Mouse (Mus musculus): ENCODE measurements around the gene Tcirg1. TPM values are rescaled to one million over a fixed set of nuclear protein-coding genes. Genes with fewer than 3 reads are reported as not detected.

Tcirg1 gene
- polyA plus RNA-seq (2012; rRNA removed): 45.5 and 48.1 TPM in 2 replicates

DNA sequence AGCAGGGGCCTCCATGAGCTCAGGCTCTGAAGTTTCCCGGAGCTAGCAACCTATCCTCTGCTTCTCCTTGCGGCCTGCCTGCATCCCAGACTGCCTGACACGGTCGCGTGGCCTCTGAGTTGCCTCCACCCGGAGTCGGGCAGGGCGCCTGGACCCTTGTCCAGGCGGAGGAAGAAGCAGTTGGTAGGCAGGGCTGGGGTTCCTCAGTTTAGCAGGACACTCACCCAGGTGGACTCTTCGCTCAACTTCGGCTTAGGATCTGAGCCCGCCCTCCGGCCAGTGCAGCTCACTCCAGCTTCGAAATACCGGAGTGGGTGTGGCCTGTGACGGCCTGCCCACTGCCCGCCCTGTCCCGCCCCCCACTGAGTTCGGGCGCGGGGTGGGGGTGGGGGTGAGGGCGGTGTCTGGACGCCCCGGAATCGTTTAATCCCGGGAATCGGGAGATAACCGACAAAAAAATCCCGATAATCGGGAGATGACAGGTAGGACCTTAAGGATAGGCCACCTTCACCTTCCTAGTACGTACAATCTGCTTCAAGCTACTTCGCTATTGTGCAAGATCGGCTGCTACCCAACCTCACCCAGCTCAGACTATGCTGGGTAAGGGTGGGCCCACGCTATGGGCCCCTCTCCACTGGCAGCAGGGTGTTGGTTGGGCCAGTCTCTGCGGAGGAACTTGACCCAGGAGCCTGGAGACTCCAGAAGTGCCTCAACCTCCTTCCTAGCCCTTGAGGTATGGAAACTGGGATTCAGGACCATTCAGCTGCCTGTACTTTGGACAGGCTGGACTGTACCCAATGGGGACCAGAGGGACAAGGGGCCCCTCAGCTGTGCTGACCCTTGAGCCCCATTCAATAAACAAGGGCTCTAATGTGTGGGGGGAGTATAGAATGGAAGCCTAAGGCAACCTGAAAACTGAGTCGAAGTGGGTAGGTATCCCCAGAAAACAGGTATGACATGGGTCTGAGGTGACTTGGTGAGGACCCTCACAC, at the start of gene Tcirg1:
Gene Tcirg1 (minus strand): TSS at position 339 of the 992 bp plus-strand sequence.
- DNase-seq (ENCODE audit: extremely low spot score in 1 of 2, low spot score in 1 of 2): peak in 1 of 2 experiments; percentile 55

DNA sequence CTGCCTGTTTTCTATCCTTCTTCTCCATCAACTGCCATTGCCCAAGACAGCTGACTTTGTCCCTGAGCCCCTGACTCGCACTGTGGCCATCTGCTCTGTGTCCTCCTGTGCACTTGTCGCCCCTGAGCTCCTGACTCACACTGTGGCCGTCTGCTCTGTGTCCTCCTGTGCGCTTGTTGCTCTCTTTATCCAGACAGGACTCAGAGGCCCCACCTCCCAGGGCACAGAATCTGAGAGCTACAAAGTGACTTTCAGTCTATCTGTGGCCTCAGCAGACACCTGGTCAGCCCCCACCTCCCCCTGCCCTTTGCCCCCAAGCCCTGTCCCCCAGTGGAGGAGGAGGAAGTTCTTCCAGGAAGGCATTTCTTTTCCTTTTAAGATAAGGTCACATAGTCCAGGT, 48.9 kb upstream of the Tcirg1 start:
- no peak for DNase-seq (ENCODE audit: extremely low spot score in 1 of 2, low spot score in 1 of 2)

DNA sequence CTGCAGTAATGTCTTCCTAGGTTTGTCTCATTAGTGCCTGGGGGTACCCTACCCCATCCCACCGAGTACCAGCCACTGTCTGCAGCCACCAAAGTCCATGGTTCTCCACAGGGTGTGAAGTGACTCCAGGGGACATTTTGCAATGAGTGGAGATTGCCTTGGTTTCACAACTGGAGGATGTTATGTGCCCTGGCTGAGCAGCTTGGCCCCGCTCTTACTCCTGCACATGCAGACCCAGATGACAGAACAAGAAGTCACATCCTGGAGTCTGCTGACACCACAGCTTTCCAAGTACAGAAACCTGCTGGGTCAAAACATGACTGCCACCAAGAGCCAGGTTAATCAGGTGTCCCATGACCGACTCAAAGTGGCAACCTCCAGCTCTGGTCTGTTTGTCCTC, 48.1 kb upstream of the Tcirg1 start:
- no peak for DNase-seq (ENCODE audit: extremely low spot score in 1 of 2, low spot score in 1 of 2)

DNA sequence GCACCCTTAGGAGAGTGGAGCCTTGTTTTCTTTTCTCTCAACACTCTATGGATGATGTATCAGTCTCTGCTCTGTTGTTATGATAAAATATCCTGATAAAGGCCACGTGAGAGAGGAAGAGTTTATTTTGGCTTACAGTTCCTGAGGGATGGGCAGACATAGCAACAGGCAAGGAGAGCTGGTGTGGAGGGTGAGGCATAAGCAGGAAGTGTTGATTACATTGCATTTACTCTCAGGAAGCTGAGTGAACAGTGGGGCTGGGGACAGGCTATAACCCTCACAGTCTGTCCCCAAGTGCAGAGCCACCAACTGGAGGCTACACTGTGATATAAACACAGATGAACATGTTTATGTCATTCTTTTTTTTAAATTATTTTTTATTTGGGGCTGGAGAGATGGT, 45.2 kb upstream of the Tcirg1 start:
- DNase-seq (ENCODE audit: extremely low spot score in 1 of 2, low spot score in 1 of 2): no peak

DNA sequence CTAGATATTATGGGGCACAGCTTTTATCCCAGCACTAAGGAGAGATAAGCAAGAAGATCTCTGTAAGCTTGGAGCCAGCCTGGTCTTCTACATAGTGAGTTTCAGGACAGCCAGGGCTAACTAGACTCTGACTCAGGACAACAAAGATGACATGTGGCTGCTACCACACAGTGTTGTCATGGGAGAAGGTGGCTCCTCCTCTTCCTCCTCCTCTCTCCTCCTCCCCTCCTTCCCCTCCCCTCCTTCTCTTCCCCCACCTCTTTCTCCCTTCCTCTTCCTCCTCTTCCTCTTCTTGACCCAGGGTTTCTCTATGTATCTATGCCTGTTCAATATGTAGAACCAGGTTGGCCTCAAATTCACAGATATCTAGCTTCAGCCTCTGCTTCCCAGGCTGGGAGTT, 44.5 kb upstream of the Tcirg1 start:
- DNase-seq (ENCODE audit: extremely low spot score in 1 of 2, low spot score in 1 of 2): no peak

DNA sequence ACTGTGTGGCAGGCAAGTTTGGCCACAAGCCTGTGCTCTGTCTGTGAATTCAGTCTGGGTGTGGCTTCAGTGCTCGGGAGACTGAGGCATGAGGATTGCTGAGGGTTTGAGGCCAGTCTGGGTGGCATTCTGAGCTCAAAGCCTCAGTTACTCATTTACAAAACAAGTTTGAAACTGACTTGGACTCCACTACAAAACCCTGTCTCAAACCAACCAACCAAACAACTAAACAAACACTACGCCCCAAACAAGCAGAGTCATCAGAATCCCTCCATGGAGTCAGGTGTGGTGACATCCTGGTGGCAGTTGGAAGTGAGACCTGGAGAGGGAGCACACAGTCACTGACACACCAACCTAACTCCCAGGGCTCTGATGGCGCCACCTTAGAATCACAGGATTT, 43.4 kb upstream of the Tcirg1 start:
- DNase-seq (ENCODE audit: extremely low spot score in 1 of 2, low spot score in 1 of 2): no peak

DNA sequence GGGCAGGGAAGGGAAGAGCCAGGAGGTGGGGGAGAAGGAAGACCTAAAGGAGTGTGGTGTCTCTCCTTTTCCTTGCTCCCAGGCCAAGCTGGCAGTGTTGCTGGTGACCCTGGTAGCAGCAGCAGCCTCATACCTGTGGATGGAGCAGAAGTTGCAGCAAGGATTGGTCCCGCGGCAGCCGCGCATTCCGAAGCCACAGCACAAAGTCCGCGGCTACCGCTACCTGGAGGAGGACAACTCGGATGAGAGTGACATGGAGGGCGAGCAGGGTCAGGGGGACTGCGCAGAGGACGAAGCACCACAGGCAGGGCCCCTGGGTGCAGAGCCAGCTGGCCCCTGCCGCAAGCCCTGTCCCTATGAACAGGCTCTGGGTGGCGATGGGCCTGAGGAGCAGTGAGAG, 41.6 kb upstream of the Tcirg1 start:
- no peak for DNase-seq (ENCODE audit: extremely low spot score in 1 of 2, low spot score in 1 of 2)

DNA sequence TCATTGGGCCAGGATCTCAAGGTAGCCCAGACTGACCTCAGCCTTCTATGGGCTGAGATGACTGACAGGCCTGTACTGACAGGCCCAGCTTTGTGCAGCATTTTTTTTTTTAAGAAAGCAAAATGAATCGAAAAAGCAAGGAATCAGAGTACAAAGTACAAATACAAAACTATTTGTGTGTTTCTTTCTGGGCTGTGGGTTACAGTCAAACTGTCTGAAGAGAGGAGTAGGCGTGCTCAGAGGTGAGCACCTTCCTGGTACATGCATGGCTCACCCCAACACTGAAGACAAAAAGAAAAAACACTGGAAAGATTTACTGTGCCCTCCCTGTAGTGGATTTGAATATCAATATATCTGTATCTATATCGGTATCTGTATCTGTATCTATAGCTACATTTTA, 40.9 kb upstream of the Tcirg1 start:
- no peak for DNase-seq (ENCODE audit: extremely low spot score in 1 of 2, low spot score in 1 of 2)

DNA sequence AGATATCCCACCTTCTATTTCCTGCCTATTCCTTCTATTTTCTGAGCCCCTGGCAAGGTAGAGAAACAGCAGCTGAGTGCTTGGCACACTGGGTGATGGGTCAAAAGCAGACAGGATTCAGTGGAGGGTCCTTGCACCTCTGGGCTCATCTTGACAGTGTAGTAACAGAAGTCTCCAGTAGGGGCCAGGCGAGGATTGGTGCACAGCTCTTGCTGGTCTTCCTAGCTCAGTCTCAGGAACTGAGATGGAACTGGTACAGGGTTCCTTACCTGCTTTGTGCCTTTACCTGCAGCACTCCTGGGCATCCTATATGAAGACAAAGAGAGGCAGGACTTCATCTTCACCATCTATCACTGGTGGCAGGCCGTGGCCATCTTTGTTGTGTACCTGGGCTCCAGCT, 39.8 kb upstream of the Tcirg1 start:
- peak in 1 of 2 experiments; percentile 88 for DNase-seq (ENCODE audit: extremely low spot score in 1 of 2, low spot score in 1 of 2)

DNA sequence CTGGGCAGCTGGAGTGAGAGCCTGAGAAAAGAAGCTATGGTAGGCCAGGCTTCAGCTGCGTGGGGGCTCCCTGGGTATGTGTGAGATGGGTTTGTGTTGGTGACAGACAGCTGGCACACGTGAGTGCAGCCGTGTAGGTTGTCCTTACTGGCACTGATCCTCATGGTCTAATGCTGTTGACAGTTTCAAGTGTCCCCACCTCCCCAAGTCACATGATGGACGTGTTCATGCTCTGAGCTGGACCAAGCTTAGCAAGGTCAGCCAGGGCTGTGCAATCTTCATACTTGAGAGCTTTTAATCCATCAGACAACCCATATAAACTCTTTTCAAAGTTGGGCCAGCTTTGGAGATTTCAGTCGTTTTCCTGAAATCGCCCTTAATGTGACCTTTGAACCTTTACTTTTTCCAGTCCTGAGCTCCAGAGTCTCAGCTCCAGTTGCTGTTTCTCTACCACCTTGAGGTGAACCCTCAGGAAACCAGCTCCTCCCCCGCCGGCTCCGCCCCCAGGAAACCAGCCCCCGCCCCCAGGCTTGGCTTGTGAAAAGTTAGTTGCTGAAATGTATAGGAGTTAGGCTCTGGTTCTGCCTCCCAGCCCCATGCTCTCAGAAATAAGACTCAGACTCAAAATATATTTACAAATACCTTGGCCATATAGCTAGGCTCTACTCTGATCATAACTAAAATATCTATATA, 39.1 kb upstream of the Tcirg1 start:
- no peak for DNase-seq (ENCODE audit: extremely low spot score in 1 of 2, low spot score in 1 of 2)

DNA sequence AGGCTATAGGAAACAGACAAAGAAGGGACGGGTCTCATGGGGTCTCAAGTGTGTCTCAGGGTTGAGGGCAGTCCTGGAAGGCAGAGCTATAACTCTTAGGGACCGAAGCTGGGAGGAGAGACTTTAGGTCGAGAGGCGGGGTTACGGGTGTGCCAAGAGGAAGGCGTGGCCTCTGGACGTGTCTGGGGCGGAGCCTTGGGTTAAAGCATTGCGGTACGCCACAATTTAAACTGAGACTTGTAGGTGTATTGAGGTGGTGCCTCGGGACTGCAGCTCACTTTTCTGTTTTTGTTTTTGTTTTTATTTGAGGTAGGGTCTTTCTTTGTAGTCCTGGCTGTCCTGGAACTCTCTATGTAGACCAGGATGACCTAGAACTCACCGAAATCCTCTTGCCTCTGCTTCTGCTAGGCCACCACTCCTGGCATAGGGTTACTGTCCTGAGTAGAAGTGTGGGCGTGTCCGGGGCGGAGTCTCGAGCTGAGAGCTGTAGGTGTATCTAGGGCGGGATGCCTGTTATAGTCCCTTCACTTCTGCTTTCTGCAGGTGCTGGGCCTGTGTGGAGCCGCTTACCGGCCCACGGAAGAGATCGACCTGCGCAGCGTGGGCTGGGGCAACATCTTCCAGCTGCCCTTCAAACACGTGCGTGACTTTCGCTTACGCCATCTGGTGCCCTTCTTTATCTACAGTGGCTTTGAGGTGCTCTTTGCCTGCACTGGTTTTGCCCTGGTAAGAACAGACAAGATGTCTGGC, 36.2 kb upstream of the Tcirg1 start:
- DNase-seq (ENCODE audit: extremely low spot score in 1 of 2, low spot score in 1 of 2): no peak

DNA sequence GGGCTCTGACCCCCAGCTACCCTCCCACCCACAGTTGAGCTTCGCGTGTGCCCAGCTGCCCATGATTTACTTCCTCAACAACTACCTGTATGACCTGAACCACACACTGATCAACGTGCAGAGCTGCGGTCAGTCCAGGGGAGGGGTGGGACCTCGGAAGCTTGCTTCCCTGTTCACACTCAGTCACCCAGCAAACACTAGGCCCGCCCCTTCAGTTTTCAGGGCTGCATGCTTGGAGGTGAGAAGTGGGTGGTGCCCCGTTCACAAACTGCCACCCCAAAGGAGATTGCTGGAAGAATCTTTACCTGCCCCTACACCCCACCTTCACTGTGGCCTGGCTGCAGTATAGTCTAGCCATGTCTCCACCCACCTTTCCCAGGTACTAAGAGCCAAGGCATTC, 35.4 kb upstream of the Tcirg1 start:
- DNase-seq (ENCODE audit: extremely low spot score in 1 of 2, low spot score in 1 of 2): no peak

DNA sequence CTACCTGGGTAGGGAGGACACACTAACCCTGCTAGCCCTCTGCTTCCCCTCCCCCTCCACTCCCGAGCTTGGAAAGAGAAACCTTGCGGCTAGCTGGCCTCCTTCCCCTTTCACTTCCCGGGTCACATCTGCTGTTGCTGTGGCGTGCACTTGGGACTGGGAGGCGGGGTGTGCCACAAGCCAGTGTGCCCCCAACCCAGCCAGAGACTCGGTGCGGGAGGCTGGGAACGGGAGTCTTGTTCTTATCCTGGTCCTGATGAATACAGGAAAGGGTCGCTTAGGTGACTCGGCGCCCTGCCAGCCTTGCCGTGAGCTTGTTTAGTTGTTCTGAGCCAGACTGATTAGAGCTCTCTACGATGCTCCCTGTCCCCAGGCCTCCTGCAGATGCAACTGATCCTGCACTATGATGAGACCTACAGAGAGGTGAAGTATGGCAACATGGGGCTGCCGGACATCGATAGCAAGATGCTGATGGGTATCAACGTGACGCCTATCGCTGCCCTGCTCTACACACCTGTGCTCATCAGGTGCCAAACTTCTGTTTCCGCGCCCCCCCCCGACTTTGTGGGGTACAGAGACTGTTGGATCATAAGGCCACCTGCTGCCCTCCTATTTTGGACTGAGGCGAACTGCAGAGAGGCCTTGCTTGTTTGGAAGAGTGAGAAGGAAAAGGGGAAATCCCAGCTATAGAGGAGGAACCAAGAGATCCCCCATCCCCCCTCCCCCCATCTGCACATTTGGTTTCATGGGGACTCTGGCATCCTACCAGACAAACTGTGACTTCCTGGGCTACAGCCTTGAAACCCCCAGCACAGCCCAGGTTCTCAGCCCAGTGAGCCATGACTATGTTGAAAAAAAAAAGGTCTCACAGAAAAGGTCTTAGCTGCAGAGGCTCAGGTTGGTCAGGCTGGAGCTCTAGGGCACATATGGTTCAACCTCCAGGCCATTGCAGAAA, 29.2 kb upstream of the Tcirg1 start:
- DNase-seq (ENCODE audit: extremely low spot score in 1 of 2, low spot score in 1 of 2): peak in 1 of 2 experiments; percentile 41

DNA sequence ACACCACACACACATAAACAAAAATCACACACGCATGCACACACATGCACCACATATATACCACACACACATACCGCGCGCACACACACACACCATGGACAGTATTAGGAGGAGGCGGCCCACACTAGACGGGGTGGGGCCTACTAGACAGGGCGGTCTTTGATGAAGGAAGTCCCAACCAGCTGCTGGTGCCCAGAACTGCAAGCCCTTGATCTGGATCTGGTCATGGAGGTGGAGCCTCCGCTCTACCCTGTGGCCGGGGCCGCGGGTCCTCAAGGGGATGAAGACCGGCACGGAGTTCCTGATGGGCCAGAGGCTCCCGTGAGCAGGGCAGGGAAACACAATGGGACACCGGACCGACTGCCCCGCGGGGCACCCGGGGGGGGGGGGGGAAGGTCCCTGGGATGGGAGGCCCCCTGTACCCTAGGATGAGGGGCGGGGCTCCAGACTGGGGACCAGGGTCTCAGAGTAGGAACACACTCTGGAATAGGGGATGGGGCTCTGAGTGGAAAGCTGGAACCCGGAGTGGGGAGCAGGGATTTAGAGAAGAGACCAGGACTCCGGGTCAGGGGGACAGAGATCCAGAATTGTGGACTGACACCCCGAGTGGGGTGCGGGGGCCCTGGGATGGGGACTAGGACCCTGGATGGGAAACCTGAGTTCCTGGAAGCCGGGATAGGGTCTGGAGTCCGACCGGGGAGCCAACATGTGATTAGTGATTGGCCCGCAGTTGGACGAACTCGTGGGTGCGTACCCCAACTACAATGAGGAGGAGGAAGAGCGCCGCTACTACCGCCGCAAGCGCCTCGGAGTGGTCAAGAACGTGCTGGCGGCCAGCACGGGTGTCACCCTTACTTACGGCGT, 28.3 kb upstream of the Tcirg1 start, which contains the start of gene Unc93b1:
Gene Unc93b1 (plus strand): TSS at position 155 of the 864 bp plus-strand sequence.
- DNase-seq (ENCODE audit: extremely low spot score in 1 of 2, low spot score in 1 of 2): no peak

DNA sequence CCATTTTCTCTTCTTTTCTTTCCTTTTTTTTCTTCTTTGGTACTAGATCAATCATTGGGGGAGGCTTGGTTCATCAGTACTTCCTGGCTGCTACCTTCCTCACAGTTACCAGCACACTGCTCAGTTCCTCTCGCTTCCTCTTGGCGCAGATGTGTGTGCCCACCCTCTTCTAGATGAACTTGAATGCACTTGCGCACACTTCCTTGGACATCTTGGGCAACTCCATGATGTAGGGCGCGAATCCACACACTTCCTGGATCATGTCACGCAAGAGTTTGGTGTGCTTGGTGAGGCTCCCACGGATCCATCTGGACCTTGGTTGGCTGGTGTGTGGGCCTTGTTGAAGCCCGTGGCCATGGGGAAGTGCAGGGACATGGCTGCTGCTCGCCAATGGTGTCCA, 24.8 kb upstream of the Tcirg1 start:
- DNase-seq (ENCODE audit: extremely low spot score in 1 of 2, low spot score in 1 of 2): no peak

DNA sequence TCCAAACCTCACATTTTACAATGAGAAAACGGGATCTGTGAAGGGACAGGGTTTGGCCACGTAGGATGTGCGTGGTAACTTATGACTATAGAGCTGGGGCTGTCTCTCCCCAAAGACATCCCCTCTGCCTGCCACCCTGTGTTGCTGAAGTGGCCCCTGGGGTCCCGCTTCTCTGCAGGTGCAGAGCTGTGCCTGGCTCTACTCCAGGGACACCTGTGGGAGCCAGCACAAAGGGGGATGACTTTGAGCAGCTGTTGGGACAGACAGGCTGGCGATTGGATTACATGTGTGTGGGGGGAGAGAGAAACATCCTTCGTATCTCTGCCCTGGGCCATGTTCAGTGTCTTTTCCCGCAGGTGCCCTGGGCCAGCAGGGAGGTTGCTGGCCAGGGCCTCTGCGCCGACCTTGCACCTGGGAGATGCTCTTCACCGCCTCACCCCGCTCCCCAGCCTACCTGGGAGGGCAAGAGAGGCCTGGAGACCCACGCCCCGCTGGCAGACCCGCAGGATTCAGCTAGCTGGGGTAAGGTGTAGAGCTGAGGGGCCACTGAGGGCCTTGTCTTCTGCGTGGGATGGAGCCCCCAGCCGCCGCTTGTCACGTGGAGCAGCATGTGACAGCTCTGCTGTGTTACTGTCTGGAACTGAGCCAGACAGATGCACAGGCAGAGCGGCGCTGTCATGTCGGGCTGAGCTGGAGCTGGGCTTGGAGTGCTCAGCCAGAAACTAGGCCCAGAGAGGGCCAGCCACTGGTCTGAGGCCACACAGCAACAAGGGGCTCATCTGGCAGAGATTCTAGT, 23.5 kb upstream of the Tcirg1 start:
- DNase-seq (ENCODE audit: extremely low spot score in 1 of 2, low spot score in 1 of 2): no peak

DNA sequence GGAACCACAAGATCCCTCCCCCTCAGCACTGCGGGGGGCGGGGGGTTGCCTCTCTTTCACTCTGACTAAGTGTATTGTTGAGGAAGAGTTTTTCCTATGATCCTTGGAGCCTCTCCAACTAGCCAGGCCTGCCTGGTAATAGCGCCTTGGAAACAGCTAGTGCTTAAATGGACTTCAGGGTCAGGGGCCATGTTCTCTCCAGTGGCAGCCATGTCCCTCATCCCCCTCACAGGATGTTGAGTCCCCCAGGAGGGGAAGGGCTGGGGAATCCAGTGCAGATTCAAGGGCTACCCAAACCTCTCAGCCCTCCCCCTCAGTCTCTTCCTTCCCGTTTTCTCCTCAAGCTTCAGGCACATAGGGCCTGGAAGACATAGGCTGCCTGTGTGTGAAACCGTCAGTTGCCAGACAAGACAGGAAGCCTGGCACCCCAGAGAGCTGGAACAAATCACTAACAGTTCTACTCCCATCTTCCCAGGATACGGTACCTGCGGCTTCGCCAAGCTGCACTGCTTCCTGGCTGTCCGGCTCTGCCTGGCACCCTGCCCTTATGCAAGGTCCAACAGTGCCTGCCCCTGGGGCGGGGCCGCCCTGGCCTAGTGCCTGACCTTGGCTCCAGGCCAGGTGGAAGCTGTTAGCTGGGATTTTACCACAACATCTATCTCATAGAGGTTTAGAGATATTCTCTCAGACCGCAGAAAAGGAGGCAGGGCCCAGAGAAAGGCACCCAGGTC, 22.4 kb upstream of the Tcirg1 start, which contains the start of gene Aldh3b1:
Gene Aldh3b1 (minus strand): TSS at position 598 of the 731 bp plus-strand sequence.
- DNase-seq (ENCODE audit: extremely low spot score in 1 of 2, low spot score in 1 of 2): peak in 1 of 2 experiments; percentile 58
